Mouse (Mus musculus) olfactory bulb, adult 2 months (tissue): ENCODE data around the gene Babam2. TPM values are rescaled to one million over a fixed set of nuclear protein-coding genes. Genes with fewer than 3 reads are reported as not detected.
"Not testable (repeated sequence)": the region's sequence is repeated elsewhere in the genome, so short reads cannot be mapped to it uniquely, and the experiment has no call there.

ENCODE experiments used
- H3K27ac ChIP-seq: fragments of 200-500 bp; 2 replicates; pipeline ENCODE4 v1.5.1; 2012; ENCODE audit warnings: low read depth, low read length; ENCODE audit not compliant: insufficient read depth
- H3K4me1 ChIP-seq: fragments of 200-500 bp; 2 replicates; pipeline ENCODE4 v1.6.1; 2012; ENCODE audit warnings: low read length; ENCODE audit not compliant: control insufficient read depth, insufficient read depth
- H3K4me3 ChIP-seq: fragments of 200-500 bp; 2 replicates; pipeline ENCODE4 v1.5.1; 2012; ENCODE audit warnings: mild to moderate bottlenecking, low read depth, low read length, moderate library complexity; ENCODE audit not compliant: insufficient read depth
- CTCF ChIP-seq: fragments of 200-500 bp; IDR thresholded peaks from 2 replicates; pipeline ENCODE4 v1.5.1; 2012; ENCODE audit warnings: low read depth, mild to moderate bottlenecking, low read length, moderate library complexity; ENCODE audit not compliant: insufficient read depth
- POLR2A ChIP-seq: fragments of 200-500 bp; IDR thresholded peaks from 2 replicates; pipeline ENCODE4 v1.6.1; 2012; ENCODE audit warnings: mild to moderate bottlenecking, low read depth, low read length, moderate library complexity; ENCODE audit not compliant: insufficient read depth
- WGBS: fragments of 180-500 bp; shearing (Covaris S2); methylation state at CpG from one replicate; pipeline ENCODE4 v1.1.7; 2018; 5-methylcytosine and 5-hydroxymethylcytosine counted together
- polyA plus RNA-seq: library from polyadenylated mRNA; stranded (reverse); fragments of >200 nt; gene quantifications from 2 replicates; pipeline ENCODE4 v1.2.4, GENCODE M21; 2012; ENCODE audit warnings: low replicate concordance; ENCODE audit not compliant: missing spikeins, insufficient read depth, insufficient read length

Gene Babam2
- polyA plus RNA-seq, 1 experiment: not detected

GRCm38 (mm10) chr5:31792863-31793262 lies 95.4 kb downstream of the Babam2 start:
- TF ChIP-seq CTCF: no peak
- TF ChIP-seq POLR2A: no peak
- Histone ChIP-seq H3K27ac (no peak overlapping the region), H3K4me3 (no peak overlapping the region), H3K4me1 (peaks cover 2% of the 10 kb centered on the region; the same call in 1 of the 2 replicates)
- WGBS: 92% methylated on average over 8 of the region's 8 CpGs

GRCm38 (mm10) chr5:31795414-31795813 lies 97.9 kb downstream of the Babam2 start:
- Histone ChIP-seq H3K4me1 (peaks cover 2% of the 10 kb centered on the region; the same call in 1 of the 2 replicates), H3K4me3 (no peak overlapping the region), H3K27ac (no peak overlapping the region)
- TF ChIP-seq CTCF (no peak), POLR2A (no peak)
- WGBS: 92% methylated on average over 3 of the region's 3 CpGs

- TF ChIP-seq POLR2A: no peak
- TF ChIP-seq CTCF: no peak
- Histone ChIP-seq H3K4me3 (no peak overlapping the region), H3K4me1 (peaks cover 2% of the 10 kb centered on the region; the same call in 1 of the 2 replicates), H3K27ac (no peak overlapping the region)
These were observed 99.5 kb downstream of the Babam2 start for GRCm38 (mm10) chr5:31796979-31797378.

GRCm38 (mm10) chr5:31804211-31804610 lies 106.7 kb downstream of the Babam2 start:
- 97% methylated on average over 8 of the region's 8 CpGs for WGBS
- not testable (repeated sequence) for H3K4me3 ChIP-seq, H3K4me1 ChIP-seq, H3K27ac ChIP-seq

- Histone ChIP-seq H3K4me1 (peaks cover 2% of the 10 kb centered on the region; the same call in 1 of the 2 replicates), H3K4me3 (no peak overlapping the region), H3K27ac (no peak overlapping the region)
- TF ChIP-seq POLR2A (no peak), CTCF (no peak)
- WGBS: 51% methylated on average over 8 of the region's 8 CpGs
These were observed 107.3 kb downstream of the Babam2 start for GRCm38 (mm10) chr5:31804751-31805150.

GRCm38 (mm10) chr5:31807312-31807711 lies 109.8 kb downstream of the Babam2 start:
- peaks cover 2% of the 10 kb centered on the region; the same call in 1 of the 2 replicates for H3K4me1 ChIP-seq
- WGBS: 98% methylated on average over 6 of the region's 6 CpGs
- H3K4me3 ChIP-seq: no peak overlapping the region
- no peak overlapping the region for H3K27ac ChIP-seq
- TF ChIP-seq POLR2A (no peak), CTCF (no peak)

GRCm38 (mm10) chr5:31808271-31808670 lies 110.8 kb downstream of the Babam2 start:
- Histone ChIP-seq H3K27ac (no peak overlapping the region), H3K4me3 (no peak overlapping the region), H3K4me1 (peaks cover 2% of the 10 kb centered on the region; the same call in 1 of the 2 replicates)
- no peak for TF ChIP-seq CTCF
- no peak for TF ChIP-seq POLR2A
- 65% methylated on average over 2 of the region's 2 CpGs for WGBS

- Histone ChIP-seq H3K4me1 (no peaks in the 10 kb centered on the region), H3K4me3 (no peak overlapping the region), H3K27ac (no peak overlapping the region)
- WGBS: 43% methylated on average over 12 of the region's 12 CpGs
- TF ChIP-seq CTCF (no peak), POLR2A (no peak)
These were observed 113.5 kb downstream of the Babam2 start for GRCm38 (mm10) chr5:31810796-31811662.

GRCm38 (mm10) chr5:31811663-31812001 lies 114.1 kb downstream of the Babam2 start:
- TF ChIP-seq POLR2A (no peak), CTCF (no peak)
- WGBS: 100% methylated on average over 1 of the region's 1 CpGs
- no peak overlapping the region for H3K4me3 ChIP-seq
- no peaks in the 10 kb centered on the region for H3K4me1 ChIP-seq
- no peak overlapping the region for H3K27ac ChIP-seq

GRCm38 (mm10) chr5:31813156-31813675 lies 115.7 kb downstream of the Babam2 start:
- no peaks in the 10 kb centered on the region for H3K4me1 ChIP-seq
- 58% methylated on average over 6 of the region's 6 CpGs for WGBS
- no peak overlapping the region for H3K4me3 ChIP-seq
- H3K27ac ChIP-seq: no peak overlapping the region
- TF ChIP-seq CTCF (no peak), POLR2A (no peak)
